Mouse (Mus musculus) embryonic stem cell, embryonic (primary cell): Measurements from ENCODE around the gene Pias4.

Experiments
- CTCF ChIA-PET, 4 experiments: fragments of 300-600 bp in 2 of 4; fragments of 350-600 bp in 2 of 4; sonication (Branson Sonifier 250); formaldehyde crosslinking; loops; one replicate each; lab custom pipeline; 2022; ENCODE audit warnings: inconsistent platforms in 2 of 4; lab: Charles Lee
- POLR2A ChIA-PET, 4 experiments: fragments of 300-600 bp in 2 of 4; fragments of 350-600 bp in 2 of 4; sonication (Branson Sonifier 250); formaldehyde crosslinking; loops; one replicate each; lab custom pipeline; 2022; ENCODE audit warnings: antibody characterized with exemption in 4 of 4, inconsistent platforms in 1 of 4; lab: Charles Lee

Pias4 gene

DNA sequence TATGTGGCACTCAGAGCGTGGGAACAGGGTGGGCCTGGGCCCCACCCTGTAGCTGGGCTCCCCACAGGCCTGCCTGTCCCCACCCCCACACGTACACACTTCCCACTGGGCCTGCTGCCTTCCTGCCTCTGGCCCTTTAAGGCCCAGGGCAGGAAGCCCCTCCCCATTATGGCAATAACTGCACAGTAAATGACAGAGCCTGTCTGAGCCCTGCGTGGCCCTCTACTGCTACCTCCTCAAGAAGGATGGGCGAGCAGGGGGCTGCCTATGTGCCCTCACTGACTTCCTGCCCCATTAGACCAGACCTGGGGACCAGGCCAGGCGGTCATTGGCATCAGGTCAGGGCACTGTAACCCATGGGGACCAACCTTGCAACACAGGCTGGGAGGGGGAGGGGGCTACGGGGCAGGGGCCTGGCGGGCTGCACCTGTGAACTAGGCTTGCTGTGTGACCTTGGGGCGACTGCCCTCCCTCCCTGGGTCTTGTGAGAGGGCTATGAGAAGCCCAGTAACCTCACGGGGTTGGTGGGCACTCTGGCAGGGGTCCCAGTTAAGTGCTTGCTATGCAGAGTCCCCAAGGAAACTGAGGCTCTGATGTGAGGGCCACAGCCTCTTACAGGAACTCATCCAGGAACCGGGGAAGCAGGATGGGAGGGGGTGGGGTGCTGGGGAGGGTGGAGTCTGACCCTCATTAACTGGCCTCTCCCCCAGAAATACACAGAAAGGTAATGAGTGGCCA is 26.8 kb downstream of the Pias4 start:
- CTCF ChIA-PET: interaction anchor here in 2 of 4 experiments (0.6 to 1.3 kb wide), 4 partner anchors 11 to 152 kb away, joined by 3 to 7 read pairs (median 4); partner anchors contain the start of gene Pip5k1c (in 1 of the 2)

DNA sequence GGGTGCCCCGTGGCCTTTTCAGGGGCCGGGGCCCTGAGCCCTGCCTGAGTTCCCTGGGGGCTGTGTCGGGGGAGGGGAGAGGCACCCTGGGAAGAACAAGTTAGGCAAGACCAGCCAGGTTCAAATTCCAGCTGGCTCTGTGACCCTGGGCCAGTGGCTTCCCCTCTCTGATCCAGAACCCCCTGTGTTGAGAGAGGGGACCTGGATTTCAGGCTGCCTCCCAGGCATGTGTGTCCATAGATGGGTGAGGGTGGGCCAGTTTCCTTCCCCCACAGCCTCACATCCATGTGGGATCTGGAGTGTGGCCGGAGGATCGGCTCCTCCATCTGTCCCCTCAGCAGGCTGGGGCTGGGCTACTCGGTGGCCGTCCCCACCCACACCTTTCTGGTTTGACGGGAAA is 27.7 kb downstream of the Pias4 start:
- POLR2A ChIA-PET: interaction anchor here in 3 of 4 experiments (1.9 to 12.0 kb wide), 6 partner anchors 11 to 210 kb away, joined by 6 to 166 read pairs (median 15); partner anchors contain the start of genes Map2k2 (in 2 of the 3) and Gadd45b (in 1 of the 3)
- CTCF ChIA-PET: no interaction called here

More for the DNA sequence above, 26.8 kb downstream of the Pias4 start:
- POLR2A ChIA-PET: interaction anchor here (0.5 to 12.0 kb wide), 27 partner anchors 8 to 1090 kb away, joined by 3 to 166 read pairs (median 5); partner anchors contain the start of genes Eef2 (in 2 of the 4), Map2k2 (in 2 of the 4), Pias4 (in 2 of the 4) and Gadd45b (in 1 of the 4)

DNA sequence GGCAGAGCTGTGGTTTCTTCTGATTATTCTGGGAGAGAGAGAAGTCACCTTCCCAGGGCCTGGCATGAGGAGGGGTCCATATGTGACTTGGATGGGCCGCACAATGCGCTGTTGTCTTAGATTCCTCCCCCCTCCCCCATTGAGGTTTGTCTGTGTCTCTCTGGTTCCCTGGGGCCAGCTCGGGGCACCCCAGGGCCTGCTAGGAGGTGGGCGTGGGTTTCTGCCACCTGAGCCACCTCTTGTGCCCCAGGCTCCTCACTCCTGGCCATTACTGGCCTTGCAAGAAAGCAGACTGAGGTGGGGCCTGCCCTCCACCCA is 28.2 kb downstream of the Pias4 start:
- POLR2A ChIA-PET: interaction anchor here in 3 of 4 experiments (1.1 to 12.0 kb wide), 9 partner anchors 8 to 210 kb away, joined by 5 to 166 read pairs (median 14); partner anchors contain the start of genes Map2k2 (in 2 of the 3), Gadd45b (in 1 of the 3) and Pias4 (in 1 of the 3)
- CTCF ChIA-PET: interaction anchor here in 1 of 4 experiments (0.6 to 0.7 kb wide), 2 partner anchors 59 to 66 kb away, joined by 3 read pairs; no protein-coding TSS in a partner anchor

DNA sequence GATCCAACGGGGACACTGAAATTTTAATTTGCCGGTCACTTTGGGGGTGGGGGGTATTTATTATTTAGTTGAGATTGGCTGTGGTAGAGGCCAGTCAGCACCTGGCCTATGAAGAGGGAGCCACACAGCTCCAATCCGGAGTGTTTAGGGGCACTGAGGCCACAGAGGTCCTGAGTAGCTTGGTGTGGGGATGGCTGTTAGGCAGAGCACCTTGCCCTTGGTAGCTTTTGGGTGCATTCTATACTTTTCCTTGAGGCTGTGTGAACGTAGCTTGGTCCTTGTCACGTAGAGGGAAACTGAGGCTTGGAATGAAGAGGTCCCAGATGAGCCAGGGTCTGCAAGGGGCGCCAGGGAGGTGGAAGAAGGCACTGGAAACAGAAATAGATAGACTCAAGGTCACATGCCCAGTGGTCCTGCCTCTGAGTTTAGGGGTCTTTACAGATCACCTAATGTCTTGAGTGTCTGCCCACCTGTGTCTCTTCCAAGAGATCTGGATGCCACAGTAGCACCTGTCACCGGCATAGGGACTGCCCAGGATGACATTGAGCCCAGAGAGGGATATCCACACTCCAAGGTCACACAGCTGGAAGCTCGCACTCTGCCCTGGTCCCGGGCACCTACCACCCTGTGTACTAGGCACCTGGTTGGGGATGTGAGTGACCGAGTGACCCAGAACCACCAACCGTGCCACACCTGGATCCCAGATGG is 28.7 kb downstream of the Pias4 start:
- ChIA-PET POLR2A (interaction anchor here (0.6 to 12.0 kb wide), 32 partner anchors 9 to 252 kb away, joined by 3 to 166 read pairs (median 6); partner anchors contain the start of genes Map2k2 (in 3 of the 4), Eef2 (in 2 of the 4), Gadd45b (in 2 of the 4) and Pias4 (in 2 of the 4)), CTCF (interaction anchor here in 2 of 4 experiments (0.6 to 1.9 kb wide), 7 partner anchors 32 to 517 kb away, joined by 3 to 7 read pairs (median 3); partner anchors contain the start of gene Pip5k1c (in 1 of the 2))

DNA sequence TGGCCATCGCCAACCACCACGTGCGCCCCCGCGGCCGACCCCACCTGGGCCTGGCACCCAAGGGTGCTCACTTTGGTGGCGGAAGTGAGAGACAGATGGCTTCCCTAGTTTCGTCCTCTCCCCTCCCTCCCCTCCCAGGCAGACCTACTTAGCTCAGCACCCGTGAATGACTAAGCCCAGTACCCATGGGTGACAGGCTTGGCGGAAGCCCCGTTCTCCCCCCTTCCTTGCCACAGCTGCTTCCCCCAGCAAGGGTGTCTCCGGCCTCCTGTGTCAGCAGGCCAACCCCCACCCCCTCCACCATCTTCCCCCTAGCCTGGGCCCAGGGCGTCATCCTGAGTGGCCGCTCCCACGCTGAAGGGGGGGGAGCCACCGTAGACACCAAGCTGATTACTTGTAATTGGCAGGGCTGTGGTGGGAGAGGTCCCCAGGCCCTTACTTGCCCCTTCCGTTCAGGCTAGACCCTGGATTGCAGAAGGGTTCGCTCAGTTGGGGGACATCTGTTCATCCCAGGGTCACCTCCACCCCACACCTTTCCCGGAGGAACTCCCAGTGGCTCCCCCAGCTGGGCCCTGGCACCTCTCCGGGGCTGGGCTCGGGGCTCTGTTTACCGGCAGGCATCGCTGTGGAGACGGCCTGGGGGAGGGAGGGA is 29.5 kb downstream of the Pias4 start:
- POLR2A ChIA-PET: interaction anchor here (0.5 to 12.0 kb wide), 50 partner anchors 9 to 449 kb away, joined by 3 to 166 read pairs (median 5); partner anchors contain the start of genes Eef2 (in 3 of the 4), Map2k2 (in 3 of the 4), Gadd45b (in 2 of the 4) and Pias4 (in 2 of the 4)
- CTCF ChIA-PET: interaction anchor here in 2 of 4 experiments (0.6 to 1.9 kb wide), 5 partner anchors 49 to 516 kb away, joined by 3 to 7 read pairs (median 3); partner anchors contain the start of gene Pip5k1c (in 1 of the 2)

DNA sequence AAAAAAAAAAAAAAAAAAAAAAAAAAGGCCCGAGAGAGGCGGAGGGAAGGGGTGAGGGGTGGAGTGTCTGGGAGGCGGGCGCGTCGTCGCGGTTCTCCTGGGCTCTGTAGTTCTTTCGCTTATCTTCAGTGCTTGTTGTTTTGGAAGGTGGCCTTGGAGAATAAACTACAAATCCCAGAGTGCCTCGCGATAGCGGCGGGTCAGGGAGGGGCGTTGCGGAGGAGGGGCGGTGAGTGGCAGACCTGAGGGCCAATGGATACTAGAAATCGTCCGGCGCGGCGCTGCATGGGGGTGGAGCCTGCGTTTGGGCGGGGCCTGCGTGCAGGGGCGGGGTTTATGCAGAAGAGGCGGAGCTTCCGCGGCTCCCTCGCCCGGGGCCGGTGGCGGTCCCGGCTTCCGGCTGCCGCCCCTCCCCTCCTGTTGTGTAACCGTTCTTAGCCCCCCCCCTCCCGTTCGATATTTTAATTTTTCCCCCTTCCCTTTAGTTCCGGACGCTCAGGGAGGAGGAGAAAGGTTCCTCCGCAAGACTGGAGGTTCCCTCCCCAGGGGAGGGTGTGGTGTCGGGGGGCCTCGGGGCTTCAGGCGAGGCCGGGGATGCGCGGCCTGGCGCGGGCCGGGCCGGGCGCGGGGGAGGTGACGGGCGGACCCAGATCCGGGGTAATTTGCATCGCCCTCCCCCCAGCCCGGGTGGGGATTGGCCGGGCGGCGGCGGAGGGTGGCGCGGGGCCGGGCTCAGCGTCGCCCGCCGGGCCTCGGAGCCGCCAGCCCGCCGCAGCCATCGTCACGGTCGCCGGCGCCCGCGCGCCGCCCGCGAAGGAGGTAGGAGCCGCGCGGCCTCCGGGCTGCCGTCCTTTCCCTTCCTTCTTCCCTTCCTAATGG is 30.2 kb downstream of the Pias4 start:
- CTCF ChIA-PET: interaction anchor here (0.5 to 1.9 kb wide), 7 partner anchors 38 to 1466 kb away, joined by 3 to 8 read pairs (median 3); partner anchors contain the start of gene Gadd45b (in 1 of the 4)
- POLR2A ChIA-PET: interaction anchor here (0.5 to 12.0 kb wide), 51 partner anchors 9 to 461 kb away, joined by 3 to 166 read pairs (median 5); partner anchors contain the start of genes Eef2 (in 3 of the 4), Map2k2 (in 3 of the 4), Pias4 (in 2 of the 4) and Cactin (in 1 of the 4)

DNA sequence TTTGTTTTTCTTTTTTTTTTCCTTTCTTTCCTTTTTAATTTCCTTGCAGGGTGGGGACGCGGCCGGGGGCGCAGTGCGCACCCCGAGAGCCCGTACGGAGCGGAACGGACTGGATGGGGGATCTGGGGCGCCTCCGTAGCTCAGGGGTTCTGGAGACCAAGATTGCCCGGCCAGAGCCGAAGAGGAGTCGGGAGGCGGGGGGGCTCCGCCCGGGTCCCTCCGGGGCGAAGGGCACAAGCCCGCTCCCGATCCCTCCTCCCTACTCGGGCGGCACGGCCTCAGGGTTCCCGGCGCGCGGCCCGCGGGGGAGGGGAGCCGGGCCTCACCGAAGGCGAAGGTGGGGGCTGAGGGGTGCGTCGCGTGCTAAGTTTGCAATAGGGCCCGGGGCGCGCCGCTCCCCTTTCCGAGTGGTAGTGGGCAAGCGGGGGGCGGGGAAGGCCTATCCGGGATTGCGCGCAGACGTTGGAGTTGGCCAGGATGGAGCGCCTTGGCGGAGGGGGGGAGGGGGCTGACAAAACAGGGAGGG is 31.0 kb downstream of the Pias4 start:
- ChIA-PET CTCF (interaction anchor here in 3 of 4 experiments (0.5 to 1.9 kb wide), 8 partner anchors 38 to 1465 kb away, joined by 3 to 8 read pairs (median 4); partner anchors contain the start of gene Gadd45b (in 1 of the 3)), POLR2A (interaction anchor here in 3 of 4 experiments (0.8 to 12.0 kb wide), 36 partner anchors 8 to 460 kb away, joined by 3 to 166 read pairs (median 8); partner anchors contain the start of genes Eef2 (in 3 of the 3), Map2k2 (in 3 of the 3), Cactin (in 1 of the 3) and Gadd45b (in 1 of the 3))

DNA sequence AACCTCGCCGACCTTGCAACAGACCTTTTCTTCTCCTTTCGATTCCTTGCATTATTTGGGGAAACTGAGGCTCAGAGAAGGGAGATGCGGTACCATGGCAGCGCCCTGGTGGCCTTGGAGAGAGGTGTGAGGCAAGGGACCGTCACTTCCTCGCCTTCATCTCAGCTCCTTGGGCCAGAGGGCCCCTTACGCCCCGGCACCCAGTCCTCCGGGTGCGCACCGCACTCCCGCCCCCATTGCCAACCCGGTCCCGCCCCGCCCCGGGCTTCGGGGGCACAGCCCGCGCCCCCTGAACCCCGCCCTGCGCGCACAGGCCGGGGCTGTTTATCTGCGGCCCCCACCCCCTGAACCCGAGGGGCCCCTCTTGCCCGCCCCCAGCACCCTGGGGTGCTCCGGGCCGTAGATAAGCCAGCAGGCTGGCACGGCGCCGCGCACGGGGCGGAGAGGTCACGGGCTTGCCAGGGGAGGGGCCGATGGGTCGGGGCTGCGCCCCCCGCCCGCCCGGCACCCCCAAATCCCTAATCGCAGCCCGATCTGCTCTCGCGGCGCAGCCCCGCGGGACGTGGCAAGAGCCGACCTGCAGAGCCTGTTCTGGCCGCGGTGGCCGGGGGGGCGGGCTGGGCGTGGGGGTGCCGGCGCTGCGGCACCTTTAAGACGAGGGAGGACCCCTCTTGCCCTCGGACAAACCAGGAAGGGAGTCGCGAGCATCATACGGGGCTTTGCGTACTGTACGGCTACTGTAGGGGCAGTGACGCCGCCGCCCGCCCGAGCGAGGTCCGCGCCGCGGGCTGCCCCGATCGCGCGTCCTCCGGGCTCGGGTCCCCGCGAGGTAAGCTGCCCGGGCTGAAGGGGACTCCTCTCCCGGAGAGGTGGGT is 31.7 kb downstream of the Pias4 start:
- CTCF ChIA-PET: interaction anchor here in 3 of 4 experiments (0.5 to 1.6 kb wide), 5 partner anchors 54 to 175 kb away, joined by 3 to 7 read pairs (median 4); partner anchors contain the start of gene Pip5k1c (in 1 of the 3)
- POLR2A ChIA-PET: interaction anchor here (0.7 to 12.0 kb wide), 35 partner anchors 7 to 460 kb away, joined by 3 to 166 read pairs (median 4); partner anchors contain the start of genes Map2k2 (in 3 of the 4), Eef2 (in 2 of the 4), Cactin (in 1 of the 4) and Pip5k1c (in 1 of the 4)

DNA sequence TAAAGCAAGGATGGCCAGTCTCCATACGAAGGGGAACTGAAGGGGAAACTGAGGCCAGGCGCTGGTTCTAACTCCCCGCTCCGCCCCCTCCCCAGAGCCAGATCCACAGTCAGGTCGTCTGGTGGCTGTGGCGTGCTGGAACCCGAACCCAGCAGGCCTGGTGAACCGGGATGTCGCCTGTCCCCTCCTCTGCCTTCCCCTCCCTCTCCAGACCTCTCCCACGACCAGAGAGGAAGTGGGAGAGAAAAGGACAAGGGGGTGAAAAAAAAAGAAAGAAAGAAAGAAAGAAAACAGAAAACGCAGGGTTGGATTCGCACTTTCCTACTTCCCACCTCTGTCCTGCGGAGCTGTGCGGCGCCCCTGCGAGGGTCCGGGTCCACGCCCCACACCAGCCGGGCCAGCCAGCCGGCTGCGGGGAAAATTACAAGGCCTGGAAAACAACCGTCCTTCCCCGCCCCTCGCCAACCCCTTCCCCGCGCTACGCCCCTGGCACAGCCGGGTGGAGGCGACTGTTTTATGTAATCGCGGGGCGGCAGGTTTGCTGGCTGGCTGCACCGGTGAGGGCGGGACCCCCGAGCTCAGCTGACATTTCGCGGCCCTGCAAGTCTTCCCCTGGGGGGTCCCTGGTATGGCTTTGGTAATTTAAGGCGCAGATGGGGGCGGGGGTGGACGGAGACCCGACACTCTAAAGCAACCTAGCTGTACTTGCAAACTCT is 32.6 kb downstream of the Pias4 start, which contains the start of gene Zbtb7a:
Zbtb7a (plus strand) TSS at position 255 of the 716 bp plus-strand sequence.
- ChIA-PET POLR2A (interaction anchor here (0.6 to 12.0 kb wide), 28 partner anchors 8 to 459 kb away, joined by 3 to 166 read pairs (median 4); partner anchors contain the start of genes Map2k2 (in 3 of the 4), Eef2 (in 2 of the 4), Cactin (in 1 of the 4) and Pip5k1c (in 1 of the 4)), CTCF (interaction anchor here in 1 of 4 experiments (0.6 to 1.6 kb wide), 3 partner anchors 53 to 157 kb away, joined by 3 to 6 read pairs (median 4); partner anchors contain the start of gene Pip5k1c)

DNA sequence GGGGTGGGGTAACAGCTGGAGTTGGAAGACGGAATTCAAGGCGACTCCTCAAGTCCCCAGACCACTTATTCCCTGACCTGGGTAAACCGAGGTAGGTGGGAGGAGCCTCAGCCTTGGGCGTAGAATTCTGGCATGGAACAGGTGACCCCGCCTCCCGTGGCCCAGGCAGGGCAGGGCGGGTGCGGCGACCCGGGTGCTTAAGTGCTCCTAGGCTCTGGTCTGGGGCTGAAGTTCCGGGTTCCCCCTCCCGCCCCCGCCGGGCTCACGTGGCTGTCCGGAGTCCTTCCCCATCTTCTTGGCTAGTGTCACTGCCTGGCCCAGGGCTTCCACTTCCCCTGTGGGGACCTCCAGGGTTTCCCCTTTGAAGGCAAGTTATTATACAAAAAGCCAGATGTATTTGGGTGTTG is 33.5 kb downstream of the Pias4 start:
- ChIA-PET POLR2A (interaction anchor here in 2 of 4 experiments (1.3 to 12.0 kb wide), 9 partner anchors 8 to 106 kb away, joined by 4 to 166 read pairs (median 7); partner anchors contain the start of genes Map2k2 (in 2 of the 2) and Eef2 (in 1 of the 2)), CTCF (no interaction called here)

DNA sequence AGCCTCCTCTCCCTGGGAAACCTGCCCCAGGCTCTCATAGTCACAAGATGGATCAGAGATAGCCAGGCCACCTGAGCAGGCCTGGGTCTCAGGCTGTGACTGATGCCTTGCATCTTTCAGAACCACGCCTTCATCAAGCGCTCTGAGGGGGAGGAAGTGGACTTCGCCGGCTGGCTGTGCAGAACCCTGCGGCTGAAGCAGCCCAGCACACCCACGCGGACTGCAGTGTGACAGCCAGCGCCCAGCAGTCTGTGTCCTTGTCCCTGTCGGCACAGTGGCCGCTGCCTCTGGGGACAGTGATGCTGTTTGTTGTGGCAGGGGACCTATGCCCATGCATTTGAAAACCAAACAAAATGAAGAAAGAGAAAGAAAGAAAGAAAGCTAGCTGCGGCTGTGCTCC is 44.2 kb downstream of the Pias4 start:
- ChIA-PET POLR2A (interaction anchor here in 3 of 4 experiments (0.6 to 5.2 kb wide), 5 partner anchors 9 to 53 kb away, joined by 3 to 46 read pairs (median 13); partner anchors contain the start of genes Map2k2 (in 2 of the 3) and Eef2 (in 1 of the 3)), CTCF (interaction anchor here in 1 of 4 experiments (0.7 to 1.4 kb wide), 2 partner anchors 17 to 41 kb away, joined by 3 read pairs; no protein-coding TSS in a partner anchor)

DNA sequence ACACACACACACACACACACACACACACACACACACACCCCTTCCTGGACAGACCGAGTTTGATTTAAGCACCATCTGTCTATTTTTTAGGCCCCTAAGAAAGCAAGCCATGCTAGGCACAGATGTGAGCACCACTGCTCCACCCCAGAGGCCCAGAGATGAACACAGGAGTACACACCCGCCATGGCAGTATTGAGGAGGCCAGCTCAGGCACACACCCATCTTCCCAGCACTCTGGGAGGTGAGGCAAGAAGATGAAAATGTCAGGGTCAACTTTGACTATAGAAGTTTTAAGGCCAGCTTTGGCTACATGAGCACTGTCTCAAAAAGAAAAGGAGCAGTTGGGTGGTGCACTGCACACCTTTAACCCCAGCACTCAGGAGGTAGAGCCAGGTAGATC is 44.8 kb downstream of the Pias4 start:
- ChIA-PET CTCF (no interaction called here), POLR2A (interaction anchor here in 3 of 4 experiments (0.6 to 10.5 kb wide), 4 partner anchors 17 to 53 kb away, joined by 3 to 93 read pairs (median 22); partner anchors contain the start of genes Map2k2 (in 2 of the 3) and Eef2 (in 1 of the 3))

DNA sequence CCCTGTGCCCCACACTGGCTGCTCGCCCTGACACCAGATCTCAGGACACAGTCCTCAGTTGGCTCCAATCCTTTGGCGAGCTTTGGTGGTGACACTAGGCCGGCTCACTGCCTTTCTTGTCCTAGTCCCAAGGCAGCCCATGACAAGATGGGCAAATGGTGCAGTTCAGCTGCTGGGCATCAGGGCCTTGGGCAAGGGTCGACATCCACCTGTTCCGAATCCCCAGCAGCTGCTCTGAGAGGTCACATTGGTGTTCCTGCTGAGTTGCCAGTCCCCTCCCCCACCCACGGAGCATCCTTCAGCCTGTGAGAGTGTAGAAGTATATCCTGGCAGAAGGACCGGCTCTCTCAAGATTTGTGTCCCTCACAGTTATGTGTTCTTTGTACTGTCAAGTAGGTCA is 47.1 kb downstream of the Pias4 start:
- ChIA-PET POLR2A (interaction anchor here in 3 of 4 experiments (0.9 to 10.5 kb wide), 12 partner anchors 9 to 55 kb away, joined by 3 to 93 read pairs (median 4); partner anchors contain the start of genes Map2k2 (in 3 of the 3) and Eef2 (in 1 of the 3)), CTCF (interaction anchor here in 2 of 4 experiments (0.6 to 0.9 kb wide), 2 partner anchors 15 to 295 kb away, joined by 3 read pairs; partner anchors contain the start of gene Map2k2 (in 1 of the 2))
